Mouse (Mus musculus): ENCODE data around the gene Foxa1. TPM values are rescaled to one million over a fixed set of nuclear protein-coding genes. Genes with fewer than 3 reads are reported as not detected.

Gene Foxa1
- total RNA-seq, 2 experiments from 2014 or later = not detected

DNA sequence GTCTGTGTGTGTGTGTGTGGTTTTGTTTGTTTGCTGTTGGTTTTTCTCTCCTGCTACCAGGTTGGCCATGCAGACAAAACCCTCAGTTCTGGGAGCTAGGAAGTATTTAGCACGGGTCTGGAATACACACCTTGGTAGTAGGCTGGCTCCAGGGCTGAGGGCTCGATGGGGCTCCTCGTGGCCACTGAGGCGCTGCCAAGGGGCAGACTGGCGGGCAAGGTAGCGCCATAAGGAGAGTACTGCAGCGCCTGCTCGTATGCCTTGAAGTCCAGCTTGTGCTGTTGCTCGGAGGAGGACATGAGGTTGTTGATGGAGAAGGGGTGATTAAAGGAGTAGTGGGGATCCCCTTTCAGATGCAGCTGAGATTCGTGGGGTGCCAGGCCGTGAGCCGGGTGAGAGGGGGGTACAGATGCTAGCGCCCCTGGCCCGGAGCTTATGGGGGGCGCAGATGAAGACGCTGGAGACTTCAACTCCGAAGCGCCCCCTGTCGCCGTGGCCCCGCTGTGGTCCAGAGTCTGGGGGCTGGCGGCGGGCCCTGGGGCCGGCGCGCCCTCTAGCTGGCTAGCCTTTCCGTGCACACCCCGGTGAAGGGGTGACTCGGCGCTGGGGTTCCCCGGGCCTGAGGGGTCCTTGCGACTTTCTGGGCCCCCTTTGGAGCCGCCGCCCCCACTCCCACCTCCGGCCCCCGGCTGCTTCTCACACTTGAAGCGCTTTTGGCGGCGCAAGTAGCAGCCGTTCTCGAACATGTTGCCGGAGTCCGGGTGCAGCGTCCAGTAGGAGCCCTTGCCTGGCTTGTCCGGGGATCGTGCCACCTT is 4.6 kb downstream of the Foxa1 start:
- no peak for DNase-seq (ENCODE audit: low spot score in 2 of 2)

GRCm38 (mm10) chr12:57541118-57541517 is 5.6 kb downstream of the Foxa1 start:
- DNase-seq (ENCODE audit: low spot score in 2 of 2) = no peak

DNA sequence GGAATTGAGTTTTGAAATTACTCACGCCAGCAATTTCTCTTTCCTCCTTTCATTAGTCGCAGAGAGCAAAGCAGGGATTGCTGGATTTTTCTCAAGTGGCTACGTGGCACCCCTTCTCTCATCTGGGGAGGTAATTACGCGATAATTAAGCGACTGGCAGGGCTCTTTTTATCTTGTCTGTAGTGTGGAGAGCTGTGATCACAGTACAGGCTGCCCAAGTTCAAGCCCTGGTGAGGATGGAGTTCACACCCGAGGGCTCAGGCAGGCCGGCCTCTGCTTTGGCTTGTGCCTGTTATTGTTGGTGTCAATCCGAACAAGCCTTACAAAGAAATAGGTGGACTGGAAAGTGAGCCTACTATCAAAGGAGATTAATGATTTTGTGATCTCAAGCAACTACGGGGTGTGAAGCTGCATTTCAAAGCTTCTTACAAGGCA is 7.1 kb downstream of the Foxa1 start:
- no peak for DNase-seq (ENCODE audit: low spot score in 2 of 2)

DNA sequence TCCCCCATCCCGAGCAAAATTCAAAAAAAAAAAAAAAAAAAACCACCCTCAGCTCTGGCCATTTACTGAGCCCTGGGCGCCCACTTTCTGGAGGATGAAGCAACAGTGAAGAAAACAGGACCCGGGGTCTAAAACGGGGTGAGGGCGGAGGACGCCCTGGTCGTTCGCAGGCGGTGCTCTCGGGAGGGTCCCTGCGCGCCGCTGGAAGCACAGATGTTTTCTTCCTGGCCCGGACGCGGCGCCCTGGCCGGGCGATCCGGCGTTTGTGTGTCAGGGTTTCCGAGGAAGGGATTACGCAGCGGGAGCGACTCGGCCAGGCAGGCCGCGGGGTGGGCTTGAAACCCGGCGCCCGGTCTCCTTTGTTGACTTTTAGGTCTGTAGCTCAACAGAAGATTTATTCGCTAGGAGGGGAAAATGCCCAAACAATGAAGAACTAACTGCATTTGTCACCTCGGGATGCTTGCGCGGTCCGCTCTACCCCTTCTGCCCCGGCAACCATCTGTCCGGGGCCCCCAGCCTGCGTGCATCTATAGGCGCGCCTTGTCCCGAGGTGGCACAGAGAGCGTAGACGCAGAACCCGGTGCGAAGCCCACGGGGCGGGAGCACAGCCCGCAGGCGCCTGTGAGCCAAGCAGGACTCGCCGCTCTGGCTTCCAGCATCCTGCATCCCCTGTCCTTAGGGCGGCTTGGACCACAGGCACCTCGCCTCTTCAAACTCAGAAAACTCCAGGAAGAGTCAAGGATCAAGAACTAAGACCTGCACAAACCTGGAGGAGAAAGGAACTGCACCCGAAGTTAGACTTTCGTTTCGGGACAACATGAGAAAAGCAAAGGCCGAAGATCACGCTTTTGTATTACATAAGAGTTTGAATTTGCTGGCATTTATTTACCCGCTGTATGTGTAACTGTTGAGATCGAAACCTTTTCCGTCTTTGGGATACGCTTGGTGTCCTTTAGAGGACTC is 7.8 kb downstream of the Foxa1 start:
- DNase-seq (ENCODE audit: low spot score in 2 of 2) = no peak

DNA sequence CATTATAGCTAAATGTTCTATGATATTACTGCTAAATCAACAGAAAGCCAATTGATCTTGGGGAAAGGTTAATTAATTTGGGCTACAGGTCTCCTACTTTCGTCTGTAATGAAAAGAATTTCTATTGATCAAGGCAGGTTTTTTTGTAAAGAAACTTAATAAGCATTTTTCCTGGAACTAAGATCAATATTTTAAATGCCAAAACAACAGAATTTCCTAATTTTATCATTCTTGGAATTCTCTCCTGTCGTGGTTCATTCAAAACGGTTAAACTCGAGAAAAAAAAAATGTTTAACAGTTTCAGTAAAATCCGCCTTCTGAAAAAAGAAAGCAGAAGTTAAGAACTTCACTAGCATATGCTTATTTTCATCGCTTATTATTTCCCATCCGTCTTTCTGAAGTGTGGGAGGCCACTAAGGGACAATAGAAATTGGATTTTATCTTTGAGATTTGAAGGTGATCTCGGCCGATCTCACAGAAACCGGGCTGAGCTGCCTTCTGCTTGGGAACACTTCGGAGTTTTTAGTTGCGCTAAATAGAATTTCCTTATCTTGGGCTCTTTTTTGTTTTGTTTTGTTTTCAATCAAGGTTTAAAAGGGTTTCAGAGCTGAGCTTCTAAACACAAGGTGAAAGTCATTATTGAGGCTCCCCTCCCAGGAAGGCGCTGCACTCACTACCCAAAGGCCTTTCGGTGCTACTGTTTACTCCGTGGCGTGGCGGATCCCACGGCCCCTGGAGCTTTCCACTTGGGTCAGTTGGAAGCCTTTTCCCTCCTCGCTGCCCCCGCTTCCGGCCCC is 8.7 kb downstream of the Foxa1 start:
- DNase-seq (ENCODE audit: low spot score in 2 of 2) = no peak

- DNase-seq (ENCODE audit: low spot score in 2 of 2) = no peak
These were observed 9.6 kb downstream of the Foxa1 start for GRCm38 (mm10) chr12:57536909-57537670.

DNA sequence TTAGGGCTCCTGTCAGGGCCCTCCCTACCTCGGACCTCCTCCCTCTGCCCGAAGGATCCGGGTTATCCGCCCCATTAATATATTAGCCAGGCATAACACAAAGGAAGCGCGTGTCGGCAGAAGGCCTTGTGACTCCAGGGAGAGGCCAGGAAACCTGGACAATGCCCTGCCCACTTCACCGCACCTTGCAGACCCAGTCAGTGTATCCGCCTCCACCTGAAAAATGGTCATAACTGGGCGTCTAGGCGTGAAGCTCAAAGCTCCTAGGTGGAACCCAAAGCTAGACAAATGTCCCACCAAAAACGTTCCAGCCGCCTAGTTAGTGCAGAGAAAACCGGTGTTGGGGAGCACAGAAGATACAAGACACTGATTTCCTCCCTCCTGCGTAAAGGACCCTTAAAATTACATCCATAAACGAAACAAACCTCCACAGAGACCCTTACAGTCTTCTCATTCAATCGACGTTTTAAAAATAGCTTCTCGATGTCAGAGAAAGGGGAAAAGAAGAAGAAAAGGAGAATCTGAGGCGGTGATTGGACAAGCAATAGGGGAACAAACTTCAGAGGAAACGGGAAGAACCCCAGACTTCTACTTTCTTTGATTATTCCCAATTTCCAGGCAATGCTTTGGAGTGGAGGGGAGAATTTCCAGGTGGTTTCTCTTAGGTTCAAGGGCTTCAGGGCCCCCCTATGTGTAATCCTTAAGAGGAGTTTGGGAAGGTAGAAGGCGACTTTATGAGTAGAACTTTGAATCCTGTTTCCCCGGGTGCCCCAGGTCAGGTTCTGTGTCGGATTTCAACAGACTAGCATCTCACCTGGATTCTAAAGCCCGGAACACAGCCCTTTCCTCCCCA is 10.4 kb downstream of the Foxa1 start:
- no peak for DNase-seq (ENCODE audit: low spot score in 2 of 2)

- DNase-seq (ENCODE audit: low spot score in 2 of 2) = no peak
These were observed 11.7 kb downstream of the Foxa1 start for GRCm38 (mm10) chr12:57534879-57535611.

DNA sequence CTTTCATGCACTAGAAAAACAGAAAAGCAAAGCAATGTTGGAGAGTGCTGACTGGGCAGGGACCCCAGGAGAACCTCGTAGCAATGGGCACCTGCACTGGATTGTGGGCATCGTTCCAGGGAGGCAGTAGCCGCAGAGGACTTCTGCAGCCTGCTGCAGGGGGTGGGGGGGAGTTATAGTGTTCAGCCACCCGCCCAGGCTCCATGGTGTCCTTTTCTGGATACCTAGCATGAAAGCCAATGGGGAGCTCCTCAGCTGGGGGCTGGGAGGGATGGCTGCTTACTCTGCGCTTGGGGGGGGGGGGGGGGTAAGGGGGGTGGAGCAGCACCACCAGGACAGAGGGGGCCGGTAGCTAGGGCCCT is 12.2 kb downstream of the Foxa1 start:
- no peak for DNase-seq (ENCODE audit: low spot score in 2 of 2)

GRCm38 (mm10) chr12:57530474-57530873 is 16.2 kb downstream of the Foxa1 start:
- DNase-seq (ENCODE audit: low spot score in 2 of 2) = no peak

DNA sequence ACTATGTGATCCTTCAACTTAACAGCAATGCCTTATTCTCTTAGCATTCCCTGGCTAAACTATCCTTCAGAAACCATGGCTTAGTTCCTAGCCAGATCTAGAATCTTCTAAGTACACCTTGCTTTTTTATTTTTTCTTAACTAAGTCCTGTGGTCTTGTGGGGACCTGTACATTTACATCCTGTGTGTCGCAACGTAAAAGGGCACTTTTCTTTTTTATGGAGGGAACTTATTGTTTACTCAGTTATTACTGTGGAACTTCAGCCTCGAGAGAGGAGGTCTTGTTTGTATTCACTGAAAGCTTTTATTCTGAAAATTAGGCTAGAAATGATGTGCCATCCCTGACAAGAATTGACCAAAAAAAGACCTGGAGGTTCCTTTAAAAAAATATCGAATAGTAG is 18.4 kb downstream of the Foxa1 start:
- DNase-seq (ENCODE audit: low spot score in 2 of 2) = no peak

DNA sequence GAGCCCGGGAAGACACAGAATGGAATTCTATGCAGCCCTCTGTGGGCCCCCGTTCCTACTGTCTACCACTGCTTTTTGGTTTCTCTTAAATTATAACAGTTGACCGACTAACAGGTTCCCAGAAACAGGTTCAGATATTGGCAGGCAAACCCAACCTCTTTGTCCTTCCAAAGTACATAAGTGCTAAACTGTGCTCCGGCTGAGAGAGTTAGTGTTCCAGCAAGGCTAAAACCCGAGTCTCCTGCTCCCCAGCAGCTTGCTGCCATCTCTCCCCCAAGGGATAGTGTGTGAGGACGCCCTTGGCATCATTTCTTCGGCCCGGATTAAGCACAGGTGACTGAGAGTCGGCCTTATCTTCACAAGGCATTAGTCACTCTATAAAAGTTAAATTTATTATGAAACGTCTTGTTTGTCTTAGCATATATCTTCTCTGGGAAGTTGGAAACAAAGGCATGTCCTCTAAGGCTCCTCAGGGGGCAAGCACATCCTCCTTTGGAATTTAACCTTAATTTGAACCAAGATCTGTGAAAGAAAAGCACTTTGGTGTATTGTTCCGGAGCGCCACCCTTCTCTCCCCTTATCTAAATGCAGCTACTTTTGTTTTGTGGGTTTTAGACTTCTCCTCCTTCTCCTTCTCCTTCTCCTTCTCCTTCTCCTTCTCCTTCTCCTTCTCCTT is 30.9 kb downstream of the Foxa1 start:
- no peak for DNase-seq (ENCODE audit: low spot score in 2 of 2)

GRCm38 (mm10) chr12:57514552-57514951 is 32.2 kb downstream of the Foxa1 start:
- no peak for DNase-seq (ENCODE audit: low spot score in 2 of 2)

GRCm38 (mm10) chr12:57511560-57511959 is 35.2 kb downstream of the Foxa1 start:
- no peak for DNase-seq (ENCODE audit: low spot score in 2 of 2)

DNA sequence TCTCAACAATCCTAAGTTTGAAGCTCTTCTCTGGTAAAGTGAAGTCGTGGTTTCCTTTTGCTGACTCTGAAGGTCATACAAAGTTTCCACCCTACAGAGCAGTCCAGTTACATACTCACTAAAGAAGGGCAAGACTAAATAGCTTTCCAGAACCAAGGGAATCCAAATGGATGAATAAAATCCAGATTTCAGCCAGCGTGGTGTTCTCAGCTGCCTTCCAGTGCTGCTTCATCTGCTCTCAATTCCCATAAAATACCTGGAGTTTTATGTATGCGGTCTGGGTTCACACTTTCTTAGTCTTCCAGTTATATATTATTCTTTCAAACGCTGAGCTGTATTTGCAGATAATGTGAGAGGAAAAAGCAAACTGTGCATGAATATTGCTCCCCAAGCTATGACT is 35.6 kb downstream of the Foxa1 start:
- no peak for DNase-seq (ENCODE audit: low spot score in 2 of 2)

DNA sequence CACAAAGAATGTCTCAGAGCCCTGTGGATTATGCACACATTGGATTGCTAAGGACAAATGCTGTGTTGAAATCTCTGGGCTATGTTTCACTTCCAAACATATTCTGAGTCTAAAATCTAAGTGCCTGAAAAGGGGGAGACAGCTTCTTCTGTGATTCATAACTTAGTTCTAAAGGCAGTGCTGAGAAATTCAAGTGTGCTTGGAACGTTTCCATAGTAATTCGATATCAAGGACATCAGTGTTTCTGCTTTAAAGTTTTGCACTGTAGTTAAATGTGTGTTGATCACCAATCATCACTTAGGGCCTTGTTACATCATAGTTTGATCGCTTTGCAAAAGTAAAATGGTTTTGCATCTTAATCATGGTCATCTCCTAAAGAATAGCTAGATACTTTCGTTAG is 37.0 kb downstream of the Foxa1 start:
- DNase-seq (ENCODE audit: low spot score in 2 of 2) = no peak

- peak in 1 of 2 experiments; percentile 9 for DNase-seq (ENCODE audit: low spot score in 2 of 2)
These were observed 37.8 kb downstream of the Foxa1 start for GRCm38 (mm10) chr12:57508938-57509337.

GRCm38 (mm10) chr12:57505329-57505728 is 41.4 kb downstream of the Foxa1 start:
- DNase-seq (ENCODE audit: low spot score in 2 of 2) = no peak

Measured in layer of hippocampus, postnatal 14 days (tissue).